Mouse (Mus musculus) T-helper 1 cell (primary cell): Measurements from ENCODE around the gene Tmem53.

Experiments used
- in situ Hi-C: fragments of 300-600 bp; cut with MboI, MseI; formaldehyde crosslinking; loops from one replicate; pipeline ENCODE4 v1.15.1; 2025; ENCODE audit warnings: high pct_unique_total_duplicates

Gene Tmem53

GRCm38 (mm10) chr4:117250982-117251381, 769 bp upstream of the Tmem53 start:
- in situ Hi-C loops: loop anchor here (25.0 kb wide), 1 partner anchor 989 kb away; no protein-coding TSS in a partner anchor

- in situ Hi-C loops: loop anchor here (25.0 kb wide), 1 partner anchor 990 kb away; no protein-coding TSS in a partner anchor
These were observed 600 bp downstream of the Tmem53 start for GRCm38 (mm10) chr4:117252351-117252750.

DNA sequence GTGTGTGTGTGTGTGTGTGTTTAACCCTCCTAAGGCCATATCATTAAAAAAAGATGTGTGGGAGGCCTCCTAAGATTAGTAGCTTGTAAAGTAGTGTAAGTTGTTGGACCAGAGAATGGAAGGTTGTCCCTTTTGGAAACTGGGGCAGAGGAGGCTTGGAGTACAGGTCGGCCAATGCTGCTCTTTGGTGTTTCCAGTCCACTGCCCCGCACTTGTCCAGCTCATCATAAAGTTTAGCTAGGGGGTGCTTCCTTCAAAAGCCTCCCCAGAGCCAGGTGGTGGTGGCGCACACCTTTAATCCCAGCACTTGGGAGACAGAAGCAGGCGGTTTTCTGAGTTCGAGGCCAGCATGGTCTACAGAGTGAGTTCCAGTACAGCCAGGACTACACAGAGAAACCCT, 1.0 kb downstream of the Tmem53 start:
- in situ Hi-C loops: loop anchor here (25.0 kb wide), 1 partner anchor 990 kb away; no protein-coding TSS in a partner anchor

DNA sequence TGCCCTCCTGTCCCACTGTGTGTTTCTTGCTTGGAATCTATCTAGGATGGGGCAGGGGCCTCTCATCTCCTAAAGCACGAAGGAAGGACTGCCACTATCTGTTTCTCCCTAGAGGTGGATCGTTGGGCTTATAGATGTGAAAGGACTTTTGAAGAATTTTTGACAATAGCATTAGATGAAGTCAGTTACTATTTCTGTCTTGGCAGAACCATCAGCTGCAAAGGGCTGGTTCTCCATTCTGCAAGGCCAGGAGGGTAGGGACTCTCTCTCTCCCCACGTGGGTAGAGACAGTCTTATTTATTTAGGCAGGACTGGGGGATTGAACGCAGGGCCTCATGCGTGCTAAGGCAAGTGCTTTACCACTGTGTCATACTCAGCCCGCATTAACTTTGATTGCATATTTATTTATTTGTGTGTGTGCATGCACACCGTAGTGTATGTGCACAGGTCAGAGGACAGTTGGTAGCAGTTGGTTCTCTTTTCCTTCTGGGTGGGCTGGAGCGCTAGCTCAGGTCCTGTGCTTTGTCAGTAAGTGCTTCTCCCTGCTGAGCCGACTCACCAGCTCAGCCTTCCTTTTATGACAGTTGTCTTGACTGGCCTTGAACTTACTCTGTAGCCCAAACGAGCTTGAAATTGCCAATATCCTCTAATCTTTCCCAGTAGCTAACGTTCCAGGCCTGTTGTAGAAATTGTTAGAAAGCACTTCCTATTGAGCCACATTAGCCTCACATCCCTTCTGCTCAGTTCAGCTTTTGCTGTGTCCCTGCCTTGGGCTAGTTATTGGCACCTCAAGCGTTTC, 1.7 kb downstream of the Tmem53 start:
- in situ Hi-C loops: loop anchor here (25.0 kb wide), 1 partner anchor 991 kb away; no protein-coding TSS in a partner anchor

DNA sequence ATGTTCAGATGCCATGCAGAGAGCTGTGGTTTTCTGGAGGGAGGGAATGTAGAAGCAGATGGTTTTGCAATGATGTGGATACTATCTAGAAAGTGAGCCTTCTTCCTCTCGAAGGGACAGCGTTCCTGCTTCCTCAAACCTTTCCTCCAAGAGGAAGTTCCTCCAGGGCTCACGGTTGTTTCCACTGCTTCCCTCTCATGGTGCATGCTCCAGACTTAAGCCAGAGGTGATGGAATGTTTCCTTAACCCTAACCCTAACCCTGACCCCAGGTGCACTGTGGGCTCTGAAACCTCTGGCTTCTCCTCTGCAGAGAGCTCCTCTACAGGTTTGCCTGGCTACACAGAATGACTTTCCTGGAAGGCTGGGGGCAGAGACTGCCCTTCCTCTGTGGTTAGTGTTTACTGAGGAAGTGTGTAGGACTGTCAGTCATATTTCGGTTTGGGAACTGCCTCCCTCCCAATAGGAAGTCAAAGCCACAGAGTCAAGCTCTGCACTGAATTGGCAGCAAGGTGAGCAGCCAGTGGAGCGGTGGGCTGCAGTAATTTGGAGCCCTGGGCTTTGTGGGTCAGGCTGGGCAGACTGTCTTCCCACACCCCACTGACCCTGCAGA, 2.4 kb downstream of the Tmem53 start:
- in situ Hi-C loops: loop anchor here (25.0 kb wide), 1 partner anchor 992 kb away; no protein-coding TSS in a partner anchor

- in situ Hi-C loops: loop anchor here (25.0 kb wide), 1 partner anchor 992 kb away; no protein-coding TSS in a partner anchor
These were observed 2.9 kb downstream of the Tmem53 start for GRCm38 (mm10) chr4:117254672-117255071.

DNA sequence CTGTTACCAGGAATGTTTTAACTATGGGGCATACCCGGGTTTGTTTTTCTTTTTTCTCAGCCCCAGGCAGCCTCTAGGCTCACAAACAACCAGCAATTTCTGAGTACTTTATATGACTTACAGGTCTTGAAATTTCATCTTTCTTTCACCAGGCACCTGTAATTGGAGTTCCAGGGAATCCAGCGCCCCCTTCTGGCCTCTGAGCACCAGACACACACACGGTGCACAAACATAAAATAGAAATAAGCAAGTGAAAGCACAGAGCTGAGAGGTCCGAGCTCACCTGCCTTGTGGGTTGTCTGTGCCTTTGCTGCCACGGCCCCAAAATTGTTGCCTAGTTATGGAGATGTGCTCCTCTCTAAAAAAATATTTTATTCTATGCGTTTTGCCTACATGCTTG, 8.2 kb downstream of the Tmem53 start:
- in situ Hi-C loops: loop anchor here (25.0 kb wide), 1 partner anchor 998 kb away; no protein-coding TSS in a partner anchor

DNA sequence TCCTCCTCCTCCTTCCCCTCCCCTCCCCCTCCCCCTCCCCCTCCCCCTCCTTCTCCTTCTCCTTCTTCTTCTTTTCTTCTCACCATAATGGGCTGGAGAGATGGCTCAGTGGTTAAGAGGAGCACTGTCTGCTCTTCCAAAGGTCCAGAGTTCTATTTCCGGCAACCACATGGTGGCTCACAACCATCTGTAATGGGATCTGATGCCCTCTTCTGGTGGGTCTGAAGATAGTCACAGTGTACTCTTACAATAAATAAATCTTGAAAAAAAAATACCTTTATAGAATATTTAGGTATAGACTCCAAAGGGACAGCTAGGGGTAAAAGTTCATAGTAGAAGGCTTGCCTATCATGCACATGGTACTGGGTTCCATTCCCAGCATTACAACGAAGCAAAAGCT, 9.5 kb downstream of the Tmem53 start:
- in situ Hi-C loops: loop anchor here (25.0 kb wide), 1 partner anchor 999 kb away; no protein-coding TSS in a partner anchor

DNA sequence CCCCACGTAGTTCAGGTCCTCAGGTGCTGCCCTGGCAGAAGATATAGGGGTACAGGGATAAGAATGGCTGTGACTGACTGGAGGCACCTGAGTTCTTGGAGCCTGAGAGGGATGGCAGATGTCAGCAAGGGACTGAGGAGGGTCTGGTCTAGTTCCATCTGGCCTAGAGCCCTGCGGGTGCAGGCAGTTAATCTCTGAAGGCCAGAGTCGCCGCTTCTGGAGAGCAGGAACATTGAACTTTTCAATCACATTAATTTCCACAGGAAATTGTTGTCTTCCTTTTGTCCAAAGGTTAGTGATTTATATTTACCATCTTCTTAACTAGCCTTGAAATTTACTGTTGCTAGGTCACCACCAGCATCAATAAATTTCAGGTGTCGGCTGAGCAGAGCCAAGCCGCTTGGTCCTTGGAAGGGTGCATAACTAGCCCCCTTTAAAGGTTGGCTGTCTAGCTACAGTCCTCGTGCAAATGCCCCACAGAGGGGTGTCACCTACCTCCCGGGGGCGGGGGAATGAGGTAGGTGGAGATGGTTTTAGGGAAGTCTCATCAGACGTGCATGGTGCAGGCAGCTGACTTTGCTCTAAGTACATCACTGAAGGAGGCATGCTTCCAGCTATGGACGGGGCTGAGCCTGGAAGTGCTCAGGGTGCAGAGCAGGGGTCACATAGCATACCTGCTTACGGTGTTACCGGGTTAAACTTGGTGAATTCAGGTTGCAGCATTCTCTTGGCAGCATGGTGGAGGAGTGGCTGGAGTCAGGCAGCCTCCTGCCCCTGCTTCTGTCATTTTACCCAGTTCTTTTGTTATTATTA, 10.6 kb downstream of the Tmem53 start:
- in situ Hi-C loops: loop anchor here (25.0 kb wide), 1 partner anchor 1000 kb away; no protein-coding TSS in a partner anchor

GRCm38 (mm10) chr4:117262987-117263386, 11.2 kb downstream of the Tmem53 start:
- in situ Hi-C loops: loop anchor here (25.0 kb wide), 1 partner anchor 1001 kb away; no protein-coding TSS in a partner anchor

DNA sequence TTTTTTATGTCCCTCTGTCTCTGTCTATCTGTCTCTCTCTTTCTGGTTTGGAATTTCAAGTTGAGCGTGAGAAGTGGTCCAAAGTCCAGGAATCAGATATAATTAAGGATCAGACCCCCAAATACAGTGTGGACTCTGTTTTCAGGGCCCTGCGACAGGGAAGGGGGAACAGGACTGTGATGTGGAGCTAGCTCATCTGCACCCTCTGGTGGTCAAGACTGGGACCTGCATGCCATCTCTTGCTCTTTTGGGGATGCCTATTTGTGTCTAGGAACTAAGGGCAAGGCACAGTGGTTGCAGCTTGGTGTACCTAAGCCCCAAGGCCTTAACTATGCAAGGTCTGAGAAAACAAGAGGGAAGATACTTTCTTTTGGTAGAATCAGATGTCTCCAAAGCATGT, 15.5 kb downstream of the Tmem53 start:
- in situ Hi-C loops: loop anchor here (25.0 kb wide), 1 partner anchor 1005 kb away; no protein-coding TSS in a partner anchor

DNA sequence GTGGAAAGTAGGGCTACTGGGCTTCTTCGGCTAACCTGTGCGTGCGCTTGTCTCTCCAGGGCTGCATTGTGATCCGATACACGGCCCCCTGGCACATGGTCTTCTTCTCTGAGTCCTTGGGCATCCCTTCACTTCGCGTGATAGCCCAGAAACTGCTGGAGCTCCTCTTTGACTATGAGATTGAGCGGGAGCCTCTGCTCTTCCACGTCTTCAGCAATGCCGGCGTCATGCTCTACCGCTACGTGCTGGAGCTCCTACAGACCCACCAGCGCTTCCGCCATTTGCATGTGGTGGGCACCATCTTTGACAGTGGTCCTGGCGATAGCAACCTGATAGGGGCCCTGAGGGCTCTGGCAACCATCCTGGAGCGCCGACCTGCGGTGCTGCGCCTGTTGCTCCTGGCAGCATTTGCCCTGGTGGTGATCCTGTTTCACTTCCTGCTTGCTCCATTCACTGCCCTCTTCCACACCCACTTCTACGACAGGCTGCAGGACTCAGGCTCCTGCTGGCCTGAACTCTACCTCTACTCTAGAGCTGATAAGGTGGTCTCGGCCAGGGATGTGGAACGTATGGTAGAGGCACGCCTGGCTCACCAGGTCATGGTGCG, 16.2 kb downstream of the Tmem53 start:
- in situ Hi-C loops: loop anchor here (25.0 kb wide), 1 partner anchor 1006 kb away; no protein-coding TSS in a partner anchor

GRCm38 (mm10) chr4:117270278-117270677, 18.5 kb downstream of the Tmem53 start:
- in situ Hi-C loops: loop anchor here (25.0 kb wide), 1 partner anchor 1008 kb away; no protein-coding TSS in a partner anchor

DNA sequence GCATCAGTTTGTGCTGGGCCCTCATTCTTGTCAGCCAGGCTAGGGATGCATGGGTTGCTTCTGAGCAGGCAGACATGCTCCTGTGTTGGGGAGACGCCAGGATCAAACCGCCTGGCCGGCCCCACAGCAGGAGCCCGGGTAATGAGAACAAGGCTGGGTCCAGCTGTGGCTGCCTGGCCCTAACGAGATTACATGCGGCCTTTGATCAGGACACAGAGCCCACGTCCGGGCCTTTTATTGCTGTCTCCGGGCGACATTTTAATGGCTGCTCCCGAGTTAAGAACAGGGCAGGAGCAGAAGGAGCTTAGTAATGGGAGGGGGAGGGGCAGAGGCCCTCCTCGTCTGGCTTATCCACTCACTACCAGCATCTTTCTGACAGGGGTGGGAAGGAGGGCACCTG, 20.7 kb downstream of the Tmem53 start:
- in situ Hi-C loops: loop anchor here (25.0 kb wide), 1 partner anchor 1010 kb away; no protein-coding TSS in a partner anchor

GRCm38 (mm10) chr4:117274720-117275119, 23.0 kb downstream of the Tmem53 start:
- in situ Hi-C loops: loop anchor here (25.0 kb wide), 1 partner anchor 1012 kb away; no protein-coding TSS in a partner anchor

- in situ Hi-C loops: no loop called here
These were observed 24.5 kb downstream of the Tmem53 start for GRCm38 (mm10) chr4:117276281-117276711.

DNA sequence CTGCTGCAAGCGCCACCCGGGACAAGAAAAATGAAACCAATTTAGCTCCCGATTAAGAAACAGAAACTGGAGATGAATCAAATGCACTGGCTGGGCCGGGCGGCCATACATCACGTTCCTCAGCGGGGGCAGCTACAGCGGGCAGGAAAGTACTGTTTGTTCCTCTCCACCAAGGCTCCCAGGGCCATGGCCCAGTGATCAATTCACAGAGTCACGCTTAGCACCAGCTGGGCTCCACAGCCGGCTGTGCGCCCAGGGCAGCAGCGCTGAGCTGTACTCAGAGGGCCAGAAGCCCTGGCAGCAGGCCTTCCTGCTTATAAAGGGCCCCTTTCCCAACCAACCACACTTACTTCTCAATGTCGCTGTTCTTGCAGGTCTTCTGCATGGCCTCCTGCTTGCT, 25.3 kb downstream of the Tmem53 start:
- in situ Hi-C loops: no loop called here

GRCm38 (mm10) chr4:117277687-117278086, 25.9 kb downstream of the Tmem53 start:
- in situ Hi-C loops: no loop called here

DNA sequence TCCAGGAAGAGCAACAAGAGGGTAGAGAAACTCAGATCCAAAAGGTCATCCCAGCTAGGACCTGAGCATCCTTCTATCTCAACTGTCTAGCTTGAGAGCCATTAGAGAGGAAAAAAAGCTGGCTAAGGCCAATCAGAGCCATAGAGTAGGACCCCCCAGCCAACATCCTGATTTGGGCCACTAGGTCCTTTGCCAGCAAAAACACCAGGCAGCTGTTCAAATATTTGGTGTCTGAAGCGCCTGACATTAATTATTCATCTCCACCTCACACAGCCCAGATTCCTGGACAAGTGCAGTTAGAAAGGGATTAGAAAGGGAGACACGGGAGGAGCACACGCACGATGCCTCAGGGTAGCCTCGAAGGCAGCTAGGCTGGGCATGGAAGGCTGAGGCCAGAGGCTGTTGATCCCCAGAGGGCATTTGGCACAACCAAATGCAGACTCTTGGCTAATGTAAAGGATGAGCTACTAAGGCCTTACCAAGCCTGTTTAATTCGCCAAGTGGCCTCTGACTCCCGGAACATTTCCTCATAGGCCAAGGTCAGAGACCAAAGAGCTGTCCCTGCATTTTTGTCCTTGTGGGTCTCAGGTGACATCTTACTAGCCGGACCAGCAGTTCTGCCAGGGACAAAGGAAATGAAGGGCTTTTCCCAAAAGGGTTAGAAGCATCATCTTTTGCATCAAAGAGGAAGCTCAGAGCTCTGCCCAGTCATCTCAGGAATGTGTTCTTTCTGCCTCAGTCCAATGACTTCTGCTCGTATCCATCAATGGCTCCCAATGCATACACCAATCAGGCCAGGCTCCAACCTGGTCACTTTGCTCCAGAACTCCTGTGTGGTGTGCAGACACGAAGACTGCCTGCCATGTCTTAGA, 26.9 kb downstream of the Tmem53 start:
- in situ Hi-C loops: no loop called here

DNA sequence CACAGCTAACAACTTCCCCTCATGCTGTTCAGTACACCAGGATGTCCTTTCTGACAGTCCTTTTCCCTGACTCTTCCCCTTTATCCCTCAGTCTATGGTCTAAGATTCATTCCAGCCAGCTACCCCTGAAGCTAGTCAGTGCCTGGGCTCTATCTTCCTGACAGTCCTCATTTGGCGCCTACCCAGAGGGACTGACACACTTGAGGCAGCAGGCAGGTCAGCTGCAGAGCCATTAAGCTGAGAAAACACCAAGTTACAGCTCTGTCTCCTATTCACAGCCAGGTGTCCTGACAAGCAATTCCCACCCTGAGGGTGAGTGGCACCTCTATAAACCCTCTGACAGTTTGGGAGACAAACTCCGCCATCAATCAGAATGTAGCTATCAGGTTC, 27.5 kb downstream of the Tmem53 start:
- in situ Hi-C loops: no loop called here
